Mouse (Mus musculus): ENCODE measurements around the gene Pla2g5. TPM values are rescaled to one million over a fixed set of nuclear protein-coding genes. Genes with fewer than 3 reads are reported as not detected.
"Not testable (repeated sequence)": the region's sequence is repeated elsewhere in the genome, so short reads cannot be mapped to it uniquely, and the experiment has no call there.

Pla2g5 gene
- total RNA-seq (2022): 1 to 10 TPM in 2 of 4 experiments, under 1 TPM in 2; 0.94 to 3.0 (median 1.6) TPM

GRCm38 (mm10) chr4:138863344-138863998 is at the start of gene Pla2g5:
Pla2g5 (minus strand) TSS chr4:138863482.
- DNase-seq (ENCODE audit: low spot score in 2 of 2): no peak

- DNase-seq (ENCODE audit: low spot score in 2 of 2): no peak
Measured at GRCm38 (mm10) chr4:138905624-138906337, 42.5 kb upstream of the Pla2g5 start.

- no peak for DNase-seq (ENCODE audit: low spot score in 2 of 2)
Measured at GRCm38 (mm10) chr4:138899361-138899760, 36.1 kb upstream of the Pla2g5 start.

- DNase-seq (ENCODE audit: low spot score in 2 of 2): not testable (repeated sequence)
Measured at GRCm38 (mm10) chr4:138893789-138894188, 30.5 kb upstream of the Pla2g5 start.

- no peak for DNase-seq (ENCODE audit: low spot score in 2 of 2)
Measured at GRCm38 (mm10) chr4:138892655-138893054, 29.4 kb upstream of the Pla2g5 start.

GRCm38 (mm10) chr4:138889635-138890034 is 26.4 kb upstream of the Pla2g5 start:
- DNase-seq (ENCODE audit: low spot score in 2 of 2): no peak

GRCm38 (mm10) chr4:138889165-138889564 is 25.9 kb upstream of the Pla2g5 start:
- no peak for DNase-seq (ENCODE audit: low spot score in 2 of 2)

- DNase-seq (ENCODE audit: low spot score in 2 of 2): peak; percentile 71 to 91
Measured at GRCm38 (mm10) chr4:138884261-138884660, 21.0 kb upstream of the Pla2g5 start.

- no peak for DNase-seq (ENCODE audit: low spot score in 2 of 2)
Measured at GRCm38 (mm10) chr4:138882179-138882578, 18.9 kb upstream of the Pla2g5 start.

- no peak for DNase-seq (ENCODE audit: low spot score in 2 of 2)
Measured at GRCm38 (mm10) chr4:138880811-138881584, 17.7 kb upstream of the Pla2g5 start.

GRCm38 (mm10) chr4:138879808-138880207 is 16.5 kb upstream of the Pla2g5 start:
- no peak for DNase-seq (ENCODE audit: low spot score in 2 of 2)

- DNase-seq (ENCODE audit: low spot score in 2 of 2): no peak
Measured at GRCm38 (mm10) chr4:138878783-138879182, 15.5 kb upstream of the Pla2g5 start.

- DNase-seq (ENCODE audit: low spot score in 2 of 2): no peak
Measured at GRCm38 (mm10) chr4:138877731-138878130, 14.4 kb upstream of the Pla2g5 start, which contains the start of gene Pla2g2e. Pla2g2e (plus strand) TSS chr4:138877942.

GRCm38 (mm10) chr4:138875986-138876385 is 12.7 kb upstream of the Pla2g5 start:
- no peak for DNase-seq (ENCODE audit: low spot score in 2 of 2)

- not testable (repeated sequence) for DNase-seq (ENCODE audit: low spot score in 2 of 2)
Measured at GRCm38 (mm10) chr4:138875275-138875674, 12.0 kb upstream of the Pla2g5 start.

GRCm38 (mm10) chr4:138873864-138874263 is 10.6 kb upstream of the Pla2g5 start, which contains the start of gene Gm13030:
Gm13030 (minus strand) TSS chr4:138873964.
- no peak for DNase-seq (ENCODE audit: low spot score in 2 of 2)

GRCm38 (mm10) chr4:138868666-138869065 is 5.4 kb upstream of the Pla2g5 start:
- no peak for DNase-seq (ENCODE audit: low spot score in 2 of 2)

GRCm38 (mm10) chr4:138866413-138866812 is 3.1 kb upstream of the Pla2g5 start:
- peak in 1 of 2 experiments; percentile 79 for DNase-seq (ENCODE audit: low spot score in 2 of 2)

GRCm38 (mm10) chr4:138865991-138866390 is 2.7 kb upstream of the Pla2g5 start:
- DNase-seq (ENCODE audit: low spot score in 2 of 2): no peak

- DNase-seq (ENCODE audit: low spot score in 2 of 2): no peak
Measured at GRCm38 (mm10) chr4:138865092-138865491, 1.8 kb upstream of the Pla2g5 start.

GRCm38 (mm10) chr4:138859728-138860127 is 3.6 kb downstream of the Pla2g5 start:
- DNase-seq (ENCODE audit: low spot score in 2 of 2): peak; percentile 54 to 75

GRCm38 (mm10) chr4:138859245-138859644 is 4.0 kb downstream of the Pla2g5 start:
- DNase-seq (ENCODE audit: low spot score in 2 of 2): no peak
